Mouse (Mus musculus) adrenal gland, adult 18-20 months (tissue): ENCODE results near the gene Cdhr1. TPM values are rescaled to one million over a fixed set of nuclear protein-coding genes. Genes with fewer than 3 reads are reported as not detected.
"Not testable (repeated sequence)": the region's sequence is repeated elsewhere in the genome, so short reads cannot be mapped to it uniquely, and the experiment has no call there.

Source experiments
- DNase-seq, 2 experiments: peaks; one replicate each; pipeline ENCODE4 v3.0.0; 2021 to 2022; ENCODE audit warnings: low spot score in 2 of 2
- long read RNA-seq, 2 experiments: library from polyadenylated mRNA; stranded (forward); transcript quantifications; one replicate each; pipeline ENCODE4 v2.0.0; 2021
- total RNA-seq, 2 experiments: library from RNA; stranded (reverse); gene quantifications; 1 replicate in 1 of 2; 2 replicates in 1 of 2; pipeline ENCODE4 v1.2.3; 2021

Gene Cdhr1
- not detected for total RNA-seq
- long read RNA-seq, experiment 1: 0 reads
- long read RNA-seq, experiment 2: 0 reads

DNA sequence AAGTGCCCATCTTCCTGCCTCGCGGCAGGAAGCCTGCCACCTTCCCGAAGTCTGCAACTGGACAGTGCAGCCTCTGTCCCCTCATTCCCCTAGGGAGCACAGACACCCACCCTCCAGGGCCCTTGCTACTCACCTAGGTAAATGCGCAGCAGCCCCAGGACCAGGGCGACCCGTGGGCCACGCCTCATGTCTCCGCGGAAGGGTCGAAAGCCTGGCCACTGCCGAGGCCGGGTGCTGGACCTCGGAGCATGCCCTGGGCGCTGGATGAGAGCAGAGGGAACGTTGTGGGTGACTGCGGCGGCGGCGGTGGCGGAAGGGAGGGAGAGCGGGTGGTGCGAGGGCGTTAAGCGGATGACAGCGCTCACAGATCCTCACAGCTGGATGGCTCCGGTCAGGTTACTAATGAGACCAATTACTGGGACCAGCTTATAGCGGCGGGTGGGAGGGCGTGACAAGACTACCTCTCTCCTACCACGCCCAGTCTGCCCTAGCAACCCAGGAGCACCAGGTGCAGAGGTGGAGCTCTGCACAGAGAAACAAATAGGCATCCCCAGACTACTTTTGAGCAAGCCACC is at the start of gene Cdhr1:
Gene Cdhr1 (minus strand): TSS at position 392 of the 575 bp plus-strand sequence.
- DNase-seq: peak in 1 of 2 experiments; percentile 10

DNA sequence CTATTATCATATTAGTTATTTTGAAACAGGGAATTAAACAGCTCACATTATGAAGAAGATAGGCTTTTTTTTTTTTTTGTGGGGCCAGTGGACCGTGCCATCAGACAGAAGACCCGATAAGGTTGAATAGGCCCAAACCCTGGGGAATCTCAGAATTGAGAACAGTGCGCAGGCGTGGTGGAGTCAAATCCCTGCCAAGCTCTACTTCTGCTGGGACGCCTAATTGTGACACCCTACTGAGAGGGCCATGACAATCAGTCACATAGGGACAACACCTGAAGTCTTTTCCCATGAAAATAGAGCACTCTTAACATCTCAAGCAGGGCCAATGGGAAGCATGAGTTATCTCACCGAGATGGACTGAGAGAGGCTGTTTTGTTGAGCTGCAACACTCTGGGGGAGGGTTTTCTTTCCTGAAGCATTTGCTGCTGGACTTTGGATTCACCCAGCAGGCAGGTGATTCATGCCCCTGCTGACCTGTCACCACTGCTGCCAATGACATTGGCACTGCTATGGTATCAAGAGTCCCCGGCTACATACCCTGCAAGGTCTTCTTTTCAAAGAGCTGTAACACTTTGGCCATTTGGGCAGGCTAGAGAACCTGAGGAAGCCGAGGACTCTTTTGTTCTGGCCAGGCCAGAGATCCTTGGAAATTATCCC is 41.0 kb upstream of the Cdhr1 start:
- no peak for DNase-seq

DNA sequence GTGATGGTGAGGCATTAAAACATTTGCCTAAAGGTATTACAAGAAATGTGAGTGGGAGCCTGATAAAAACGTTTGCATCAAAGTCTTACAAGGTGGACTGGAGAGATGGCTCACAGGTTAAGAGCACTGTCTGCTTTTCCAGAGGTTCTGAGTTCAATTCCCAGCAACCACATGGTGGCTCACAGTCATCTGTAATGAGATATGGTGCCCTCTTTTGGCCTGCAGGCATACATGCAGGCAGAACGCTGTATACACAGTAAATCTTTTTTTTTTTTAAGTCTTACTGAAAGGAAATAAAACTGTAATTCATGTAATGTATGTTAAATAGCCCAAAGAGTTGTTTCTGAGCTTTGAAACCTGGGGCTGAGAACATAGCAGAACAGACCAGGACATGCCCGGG is 39.4 kb upstream of the Cdhr1 start:
- not testable (repeated sequence) for DNase-seq

DNA sequence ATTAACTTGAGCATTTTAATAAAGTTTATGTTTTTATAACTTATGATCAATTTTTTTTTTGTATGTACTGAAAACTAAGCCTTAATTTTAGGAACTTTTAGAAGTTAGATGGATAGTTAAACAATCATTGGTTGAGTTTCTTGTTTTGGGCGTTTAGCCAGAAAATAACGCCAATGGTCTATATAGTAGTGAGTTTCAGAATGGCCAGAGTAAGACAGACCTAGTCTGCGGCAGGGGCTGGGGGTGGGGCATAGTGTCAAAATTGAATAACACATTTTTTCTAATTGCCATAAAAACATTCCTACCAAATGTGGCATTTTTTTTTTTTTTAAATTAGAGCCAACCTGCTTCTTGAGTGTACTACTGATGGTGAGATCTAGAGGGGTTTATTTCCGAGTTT is 38.0 kb upstream of the Cdhr1 start:
- no peak for DNase-seq

GRCm38 (mm10) chr14:37135671-37136070 is 37.5 kb upstream of the Cdhr1 start:
- DNase-seq: no peak

GRCm38 (mm10) chr14:37135127-37135593 is 37.0 kb upstream of the Cdhr1 start, which contains the start of gene Ghitm:
Ghitm (minus strand) TSS chr14:37135272.
- peak; percentile 90 to 91 for DNase-seq

DNA sequence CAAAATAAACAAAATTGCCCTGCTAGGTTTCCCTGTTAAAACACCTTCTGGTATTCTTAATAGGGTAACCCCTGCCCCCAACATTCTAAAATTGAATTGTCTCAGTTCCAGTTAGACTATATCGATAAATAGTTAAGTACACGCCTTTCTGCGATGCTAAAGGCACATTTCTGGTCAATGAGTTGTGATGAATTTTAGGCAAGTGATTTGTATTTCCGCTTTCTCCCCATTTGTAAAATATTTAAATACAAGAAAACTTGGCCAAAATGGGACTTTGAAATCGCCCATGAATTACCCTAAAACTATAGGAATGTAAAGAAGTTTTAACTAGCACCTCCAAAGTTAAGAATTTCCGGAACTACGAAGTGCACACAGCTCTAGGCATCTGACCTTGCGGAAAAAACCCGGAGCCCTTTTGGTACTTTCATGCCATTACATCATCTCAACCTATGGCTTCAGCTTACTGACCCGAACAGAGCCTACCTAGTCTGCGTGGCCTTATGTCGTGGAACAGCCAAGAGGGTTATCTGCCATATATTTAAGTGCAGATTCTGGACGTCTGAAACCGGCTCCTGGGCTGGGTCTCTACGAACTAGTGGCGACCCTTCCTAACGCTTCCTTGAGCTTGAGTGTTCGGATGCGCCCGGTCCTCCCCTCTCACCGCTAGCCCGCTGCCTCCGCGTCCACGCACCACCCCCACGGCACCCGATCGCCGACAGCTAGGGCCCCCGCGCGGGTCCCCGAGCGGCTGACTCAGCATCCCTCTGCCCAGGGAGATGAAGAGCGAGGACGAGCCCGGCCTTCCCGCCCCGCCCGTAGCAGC is 36.4 kb upstream of the Cdhr1 start:
- DNase-seq: no peak

DNA sequence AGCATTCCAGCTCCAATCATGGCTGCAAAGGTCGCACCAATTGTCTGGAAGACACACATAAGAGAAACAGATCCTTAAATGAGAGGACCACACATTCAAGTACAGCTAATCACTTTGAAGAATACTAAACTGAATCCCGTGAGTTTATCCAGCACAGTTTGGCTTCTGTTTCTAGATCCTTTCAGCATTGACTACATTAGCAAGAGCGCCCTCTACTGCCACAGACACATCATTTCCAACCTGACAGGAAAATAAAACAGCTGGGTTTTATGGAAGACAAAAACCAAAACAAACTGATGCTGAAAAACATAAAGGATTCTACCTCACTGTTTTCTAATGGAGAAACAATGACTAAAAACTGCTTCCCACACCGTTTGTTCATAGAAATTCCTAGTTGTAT is 29.5 kb upstream of the Cdhr1 start:
- DNase-seq: no peak

GRCm38 (mm10) chr14:37119233-37119632 is 21.1 kb upstream of the Cdhr1 start:
- no peak for DNase-seq

- no peak for DNase-seq
Observed at GRCm38 (mm10) chr14:37113922-37114321, 15.8 kb upstream of the Cdhr1 start, which contains the start of gene 2610528A11Rik. 2610528A11Rik (minus strand) TSS chr14:37114022.

GRCm38 (mm10) chr14:37112931-37113330 is 14.8 kb upstream of the Cdhr1 start:
- DNase-seq: no peak

- DNase-seq: no peak
Observed at GRCm38 (mm10) chr14:37111371-37111770, 13.2 kb upstream of the Cdhr1 start.

GRCm38 (mm10) chr14:37110456-37110855 is 12.3 kb upstream of the Cdhr1 start:
- no peak for DNase-seq

DNA sequence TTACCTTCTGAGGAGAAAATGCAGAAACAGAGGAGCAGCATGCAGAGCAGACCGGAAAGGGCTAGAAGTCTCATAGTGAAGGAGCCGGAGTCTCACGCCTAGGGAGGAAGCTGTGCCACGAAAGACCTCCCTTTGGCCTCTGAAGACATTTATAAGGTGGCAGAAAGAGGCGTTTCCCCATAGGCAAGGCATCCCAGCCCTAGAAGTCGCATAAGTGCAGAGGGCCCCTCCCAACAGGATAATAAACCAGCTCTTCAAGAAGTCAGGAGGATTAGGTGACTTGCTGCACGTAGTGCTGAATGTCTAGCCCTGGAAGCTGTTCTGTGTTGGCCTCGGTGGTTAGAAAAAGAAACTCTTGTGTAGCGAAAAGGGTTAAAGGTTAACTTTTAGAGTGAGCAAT is 11.8 kb upstream of the Cdhr1 start:
- DNase-seq: no peak

- no peak for DNase-seq
Observed at GRCm38 (mm10) chr14:37109460-37109859, 11.3 kb upstream of the Cdhr1 start.

DNA sequence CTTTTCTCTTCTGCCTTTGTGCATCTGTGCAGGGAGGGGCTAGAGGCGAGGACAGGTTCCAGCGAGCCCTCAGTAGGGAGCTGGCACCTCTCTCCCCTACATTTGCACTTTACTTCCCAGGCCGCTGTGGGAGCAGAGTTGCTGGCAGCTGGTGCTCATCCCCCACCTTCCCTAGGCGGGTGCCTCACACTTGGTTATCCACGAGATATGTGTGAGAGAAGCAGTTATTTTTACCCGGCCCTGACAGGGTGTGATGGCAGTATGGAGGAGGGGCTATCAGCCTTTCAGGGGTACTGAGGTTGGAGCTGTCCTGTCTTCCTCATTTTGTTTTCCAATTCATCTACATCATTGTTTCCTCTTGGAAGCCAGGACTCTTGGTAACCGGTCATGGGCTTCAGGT is 7.7 kb upstream of the Cdhr1 start:
- no peak for DNase-seq

GRCm38 (mm10) chr14:37104747-37105146 is 6.6 kb upstream of the Cdhr1 start:
- no peak for DNase-seq

- DNase-seq: no peak
Observed at GRCm38 (mm10) chr14:37102484-37102883, 4.3 kb upstream of the Cdhr1 start.

DNA sequence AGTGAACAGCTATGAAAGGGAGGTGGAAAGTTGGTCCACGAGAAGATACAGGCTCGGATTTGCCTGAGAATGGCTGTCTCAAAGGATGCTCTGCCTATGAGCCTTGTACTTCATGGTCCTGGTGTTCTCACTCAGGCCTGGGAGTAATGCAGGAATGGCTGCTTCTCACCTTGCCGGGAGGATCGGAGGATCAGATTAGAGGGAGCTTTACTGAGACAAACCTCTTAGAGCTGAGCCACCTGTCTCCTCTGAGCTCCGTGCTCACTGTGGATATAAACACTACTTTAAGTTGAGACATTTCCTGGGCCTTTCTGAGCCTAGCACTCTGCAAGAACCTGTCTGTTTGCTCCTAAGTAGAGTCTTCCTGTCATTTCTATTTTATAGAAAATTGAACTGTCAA is 3.4 kb upstream of the Cdhr1 start:
- no peak for DNase-seq

- DNase-seq: no peak
Observed at GRCm38 (mm10) chr14:37095556-37095955, 2.6 kb downstream of the Cdhr1 start.

DNA sequence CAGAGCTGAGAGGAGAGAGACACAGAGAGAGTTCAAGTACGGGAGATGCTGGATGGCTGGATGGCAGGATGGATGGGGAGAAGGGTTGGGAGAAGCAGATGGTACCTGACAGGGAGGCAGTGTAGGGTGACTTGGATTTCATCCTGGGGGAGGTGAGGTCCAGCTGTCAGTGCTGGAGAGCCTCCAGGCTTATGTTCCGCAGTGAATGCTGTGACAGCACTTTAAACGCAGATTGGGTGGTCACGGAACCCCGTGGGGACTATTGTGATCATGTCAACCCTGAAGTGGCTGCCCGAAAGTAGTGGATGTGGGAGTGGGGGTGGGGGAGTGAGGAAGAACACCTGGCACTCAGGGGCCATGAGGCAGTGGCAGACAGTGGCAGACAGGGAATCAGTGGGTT is 3.7 kb downstream of the Cdhr1 start:
- DNase-seq: no peak

DNA sequence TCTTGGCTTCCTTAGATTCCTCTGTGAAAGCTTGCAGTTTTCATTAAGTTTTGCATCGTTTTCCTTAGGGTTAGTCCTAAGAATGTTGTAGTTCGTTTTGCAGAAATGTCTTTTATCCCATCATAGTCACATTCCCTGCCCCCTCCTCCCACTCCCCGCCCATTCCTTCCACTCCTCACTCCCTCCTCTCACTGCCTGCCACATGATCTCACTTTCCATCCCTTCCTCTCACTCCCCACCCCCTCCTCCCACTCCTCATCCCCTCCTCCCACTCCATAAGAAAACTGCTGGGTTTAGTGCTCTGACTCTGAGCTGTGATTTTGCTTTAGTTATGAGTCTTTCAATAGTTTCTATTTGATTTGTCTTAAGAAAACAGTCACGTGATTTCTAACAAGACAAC is 14.4 kb downstream of the Cdhr1 start:
- no peak for DNase-seq
